Mouse (Mus musculus) hindbrain, embryonic 13.5 days (tissue): ENCODE results near the gene Palmd. TPM values are rescaled to one million over a fixed set of nuclear protein-coding genes. Genes with fewer than 3 reads are reported as not detected.

Experiments
- ATAC-seq: fragments of 200-750 bp; cut with Nextera tagmentation; 2 replicates; pipeline ENCODE4 v1.8.0; 2017; ENCODE audit warnings: moderate TSS enrichment; ENCODE audit not compliant: low FRiP score
- H3K27ac ChIP-seq: fragments of 300-500 bp; sonication (generic); 2 replicates; pipeline ENCODE4 v1.5.1; 2015; ENCODE audit warnings: inconsistent platforms, mild to moderate bottlenecking, moderate library complexity
- H3K27me3 ChIP-seq: fragments of 300-500 bp; sonication (generic); 2 replicates; pipeline ENCODE4 v1.6.1; 2015; ENCODE audit warnings: mild to moderate bottlenecking, inconsistent platforms
- H3K36me3 ChIP-seq: fragments of 300-500 bp; sonication (generic); 2 replicates; pipeline ENCODE4 v1.6.1; 2015; ENCODE audit warnings: mild to moderate bottlenecking, inconsistent platforms
- H3K4me1 ChIP-seq: fragments of 300-500 bp; sonication (generic); replicated peaks from 2 replicates; pipeline ENCODE4 v1.6.1; 2015; ENCODE audit warnings: inconsistent platforms
- H3K4me2 ChIP-seq: fragments of 300-500 bp; sonication (generic); 2 replicates; pipeline ENCODE4 v1.6.1; 2015; ENCODE audit warnings: inconsistent platforms, mild to moderate bottlenecking, moderate library complexity
- H3K4me3 ChIP-seq: fragments of 300-500 bp; sonication (generic); 2 replicates; pipeline ENCODE4 v1.5.1; 2015; ENCODE audit warnings: mild to moderate bottlenecking, inconsistent platforms
- H3K9ac ChIP-seq: fragments of 300-500 bp; sonication (generic); 2 replicates; pipeline ENCODE4 v1.6.1; 2015; ENCODE audit warnings: mild to moderate bottlenecking, inconsistent platforms
- H3K9me3 ChIP-seq: fragments of 300-500 bp; sonication (generic); 2 replicates; pipeline ENCODE4 v1.6.1; 2016; ENCODE audit warnings: inconsistent platforms
- WGBS: fragments of 180-500 bp; shearing (Covaris S2); methylation state at CpG from one replicate; pipeline ENCODE4 v1.1.7; 2015; 5-methylcytosine and 5-hydroxymethylcytosine counted together
- polyA plus RNA-seq: library from polyadenylated mRNA; unstranded; fragments of >200 nt; fragmentation: Nextera tagmentation; extraction: Ambion mirVana; gene quantifications from 2 replicates; pipeline ENCODE4 v1.2.1, GENCODE M21; 2015

The Palmd gene
- polyA plus RNA-seq, 1 experiment from 2014 or later: 7.5 TPM

GRCm38 (mm10) chr3:116981811-116982575 lies 13.2 kb upstream of the Palmd start:
- no peak overlapping the region for H3K4me3 ChIP-seq
- no peak overlapping the region for H3K4me2 ChIP-seq
- 73% methylated on average over 9 of the region's 9 CpGs for whole genome bisulfite sequencing
- peaks cover 6% of the 10 kb centered on the region for H3K9me3 ChIP-seq
- ATAC-seq: no peak
- peaks cover 7% of the 10 kb centered on the region; the same call in 1 of the 2 replicates for H3K4me1 ChIP-seq
- H3K27me3 ChIP-seq: no peaks in the 10 kb centered on the region
- no peak overlapping the region for H3K27ac ChIP-seq
- H3K36me3 ChIP-seq: no peaks in the 10 kb centered on the region
- no peak overlapping the region for H3K9ac ChIP-seq

DNA sequence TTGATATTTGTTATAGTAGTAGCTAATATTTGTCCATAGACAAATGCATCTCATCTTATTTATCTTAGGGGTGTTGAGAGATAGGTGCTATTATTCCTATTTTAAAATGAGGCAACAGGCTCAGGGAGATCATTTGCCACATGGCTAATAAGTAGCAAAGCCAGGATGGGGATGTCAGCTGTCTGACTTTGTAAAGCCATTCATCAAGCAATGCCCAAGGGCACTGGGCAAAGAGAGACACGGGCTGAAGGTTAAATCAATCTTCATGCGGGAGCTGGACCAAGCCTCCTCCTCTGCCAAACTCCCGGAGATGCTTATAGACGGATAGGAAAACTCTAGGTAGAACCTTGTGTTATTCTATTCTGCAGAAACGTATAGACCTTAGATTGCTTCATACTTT lies 999 bp upstream of the Palmd start:
- Histone ChIP-seq H3K4me3 (no peak overlapping the region), H3K36me3 (no peaks in the 10 kb centered on the region), H3K27me3 (0 out of 2 replicates have a peak, but pooled peaks cover 3% of the 10 kb centered on the region), H3K4me1 (peaks cover 9% of the 10 kb centered on the region), H3K27ac (no peak overlapping the region), H3K9me3 (no peaks in the 10 kb centered on the region), H3K9ac (no peak overlapping the region), H3K4me2 (0 out of 2 replicates have a peak overlapping the region, but pooled peaks have one; percentile 68)
- 45% methylated on average over 5 of the region's 5 CpGs for WGBS
- no peak for ATAC-seq

- no peak for ATAC-seq
- H3K36me3 ChIP-seq: no peaks in the 10 kb centered on the region
- H3K9me3 ChIP-seq: no peaks in the 10 kb centered on the region
- H3K27me3 ChIP-seq: 0 out of 2 replicates have a peak, but pooled peaks cover 3% of the 10 kb centered on the region
- 24% methylated on average over 5 of the region's 5 CpGs for WGBS
- H3K4me2 ChIP-seq: peak overlapping the region; percentile 68
- peak overlapping the region; percentile 46 for H3K4me3 ChIP-seq
- peak overlapping the region; percentile 79 for H3K27ac ChIP-seq
- peaks cover 9% of the 10 kb centered on the region for H3K4me1 ChIP-seq
- H3K9ac ChIP-seq: no peak overlapping the region
These were observed 216 bp upstream of the Palmd start for GRCm38 (mm10) chr3:116969003-116969402.

DNA sequence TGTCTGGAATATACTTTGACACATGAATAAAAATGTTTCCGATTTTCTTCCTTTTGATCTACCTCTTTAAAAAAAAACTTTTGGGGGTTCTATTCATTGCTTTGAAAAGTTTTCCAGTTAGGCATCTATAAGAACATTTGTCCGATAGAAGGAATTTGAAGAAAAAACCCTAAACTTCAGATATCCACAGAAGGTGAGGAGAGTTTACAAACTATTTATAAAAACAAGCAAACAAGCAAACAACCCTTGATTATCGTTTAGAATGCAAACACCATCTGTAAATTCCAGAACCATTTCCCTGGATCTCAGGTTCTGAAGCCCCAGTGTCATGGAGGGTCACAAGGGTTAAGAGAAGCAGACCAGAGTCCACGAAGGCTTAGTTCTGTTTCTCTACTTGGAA lies 820 bp downstream of the Palmd start, which contains the start of gene 4930455H04Rik:
Gene 4930455H04Rik, plus strand, starts transcription at position 301 of the 400 bp plus-strand sequence.
- ATAC-seq: no peak
- H3K4me1 ChIP-seq: peaks cover 9% of the 10 kb centered on the region
- WGBS: 73% methylated on average over 4 of the region's 4 CpGs
- peak within 1 kb of the TSS; percentile 79 for H3K27ac ChIP-seq
- peak within 1 kb of the TSS; percentile 68 for H3K4me2 ChIP-seq
- H3K9me3 ChIP-seq: no peaks in the 10 kb centered on the region
- peak within 1 kb of the TSS; percentile 46 for H3K4me3 ChIP-seq
- 0 out of 2 replicates have a peak, but pooled peaks cover 3% of the 10 kb centered on the region for H3K27me3 ChIP-seq
- peak within 1 kb of the TSS; percentile 71 for H3K9ac ChIP-seq
- no peaks in the 10 kb centered on the region for H3K36me3 ChIP-seq

- 0 out of 2 replicates have a peak, but pooled peaks cover 3% of the 10 kb centered on the region for H3K27me3 ChIP-seq
- ATAC-seq: no peak
These were observed 1.4 kb downstream of the Palmd start for GRCm38 (mm10) chr3:116967436-116967835.

GRCm38 (mm10) chr3:116966800-116967199 lies 2.0 kb downstream of the Palmd start:
- Histone ChIP-seq H3K27me3 (0 out of 2 replicates have a peak, but pooled peaks cover 3% of the 10 kb centered on the region), H3K36me3 (no peaks in the 10 kb centered on the region), H3K9me3 (no peaks in the 10 kb centered on the region), H3K9ac (no peak overlapping the region), H3K4me3 (0 out of 2 replicates have a peak overlapping the region, but pooled peaks have one; percentile 0), H3K4me2 (peak overlapping the region; percentile 30; the same call in 1 of the 2 replicates), H3K27ac (no peak overlapping the region), H3K4me1 (peaks cover 9% of the 10 kb centered on the region)
- ATAC-seq: no peak
- WGBS: 63% methylated on average over 6 of the region's 6 CpGs

More at GRCm38 (mm10) chr3:116967436-116967835, 1.4 kb downstream of the Palmd start:
- no peak overlapping the region for H3K27ac ChIP-seq
- H3K4me3 ChIP-seq: no peak overlapping the region
- H3K9me3 ChIP-seq: no peaks in the 10 kb centered on the region
- no peaks in the 10 kb centered on the region for H3K36me3 ChIP-seq
- peaks cover 9% of the 10 kb centered on the region for H3K4me1 ChIP-seq
- WGBS: 86% methylated on average over 6 of the region's 6 CpGs
- H3K9ac ChIP-seq: no peak overlapping the region
- H3K4me2 ChIP-seq: peak overlapping the region; percentile 30

DNA sequence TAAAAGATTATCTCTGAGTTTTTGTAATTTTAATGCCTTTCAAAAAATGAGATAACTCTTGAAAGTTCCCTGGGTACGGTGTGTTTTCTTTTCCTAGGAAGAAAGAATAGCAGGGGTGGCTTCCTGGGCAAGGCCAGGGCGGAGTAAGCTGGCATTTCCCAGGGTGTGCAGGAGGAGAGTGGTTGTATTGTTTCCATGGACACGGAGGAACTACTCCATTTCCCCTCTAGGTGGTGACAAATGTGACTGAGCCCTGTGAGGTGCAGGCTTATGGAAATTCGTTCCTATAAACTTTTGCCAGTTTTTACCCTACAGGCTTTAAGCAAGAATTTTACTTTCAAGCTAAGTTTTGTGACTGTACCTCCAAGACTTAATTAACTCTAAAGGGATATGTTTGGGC lies 2.6 kb downstream of the Palmd start:
- ATAC-seq: peak; percentile 72
- Histone ChIP-seq H3K27ac (no peak overlapping the region), H3K4me1 (peaks cover 9% of the 10 kb centered on the region), H3K4me2 (no peak overlapping the region), H3K27me3 (0 out of 2 replicates have a peak, but pooled peaks cover 3% of the 10 kb centered on the region), H3K9me3 (no peaks in the 10 kb centered on the region), H3K4me3 (no peak overlapping the region), H3K36me3 (no peaks in the 10 kb centered on the region), H3K9ac (no peak overlapping the region)
- WGBS: 23% methylated on average over 4 of the region's 4 CpGs

DNA sequence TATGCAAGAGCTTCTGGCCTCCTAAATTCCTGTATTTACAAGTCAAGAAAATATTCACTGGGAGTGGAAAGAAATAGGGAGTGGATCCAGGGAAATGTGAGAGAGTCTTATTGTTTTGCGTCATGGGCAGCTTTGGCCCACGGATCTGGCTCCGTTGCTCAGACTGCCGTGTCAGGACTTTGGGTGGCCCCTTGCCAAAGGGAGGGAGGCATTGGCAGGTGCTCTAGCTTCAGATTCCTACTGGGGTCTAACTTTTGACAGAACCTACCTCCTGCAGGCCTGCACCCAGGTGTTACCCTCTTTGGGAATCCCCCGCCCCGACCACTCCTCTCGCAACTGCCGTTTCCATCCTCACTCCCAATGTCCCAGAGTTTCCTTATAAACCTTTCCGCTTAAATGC lies 4.4 kb downstream of the Palmd start:
- H3K4me3 ChIP-seq: no peak overlapping the region
- no peaks in the 10 kb centered on the region for H3K36me3 ChIP-seq
- H3K4me2 ChIP-seq: no peak overlapping the region
- peaks cover 9% of the 10 kb centered on the region for H3K4me1 ChIP-seq
- ATAC-seq: no peak
- 0 out of 2 replicates have a peak, but pooled peaks cover 3% of the 10 kb centered on the region for H3K27me3 ChIP-seq
- H3K9ac ChIP-seq: no peak overlapping the region
- no peak overlapping the region for H3K27ac ChIP-seq
- H3K9me3 ChIP-seq: no peaks in the 10 kb centered on the region
- 93% methylated on average over 9 of the region's 9 CpGs for WGBS

DNA sequence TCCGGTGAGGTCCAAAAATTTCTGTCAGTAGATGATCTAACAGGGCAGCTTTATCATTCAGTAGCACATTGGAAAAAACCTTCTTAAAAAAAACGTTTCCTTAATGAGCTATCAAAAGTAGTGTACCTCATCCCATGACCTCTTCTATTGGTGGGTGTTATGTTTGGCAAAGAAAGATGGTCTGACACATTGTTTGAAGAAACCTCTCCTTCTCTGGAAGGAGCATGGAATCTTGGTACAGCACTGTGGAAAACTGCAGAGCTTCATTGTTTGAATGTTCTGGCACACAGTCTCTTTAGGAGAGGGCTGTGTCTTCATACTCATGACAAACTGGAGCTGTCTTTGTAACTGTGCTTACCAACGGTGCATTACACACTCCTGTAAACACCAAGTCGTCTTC lies 5.6 kb downstream of the Palmd start:
- Histone ChIP-seq H3K9me3 (no peaks in the 10 kb centered on the region), H3K27ac (no peak overlapping the region), H3K4me2 (no peak overlapping the region), H3K9ac (no peak overlapping the region), H3K36me3 (no peaks in the 10 kb centered on the region), H3K4me1 (peaks cover 5% of the 10 kb centered on the region), H3K27me3 (0 out of 2 replicates have a peak, but pooled peaks cover 3% of the 10 kb centered on the region), H3K4me3 (no peak overlapping the region)
- ATAC-seq: no peak
- WGBS: 79% methylated on average over 4 of the region's 4 CpGs

DNA sequence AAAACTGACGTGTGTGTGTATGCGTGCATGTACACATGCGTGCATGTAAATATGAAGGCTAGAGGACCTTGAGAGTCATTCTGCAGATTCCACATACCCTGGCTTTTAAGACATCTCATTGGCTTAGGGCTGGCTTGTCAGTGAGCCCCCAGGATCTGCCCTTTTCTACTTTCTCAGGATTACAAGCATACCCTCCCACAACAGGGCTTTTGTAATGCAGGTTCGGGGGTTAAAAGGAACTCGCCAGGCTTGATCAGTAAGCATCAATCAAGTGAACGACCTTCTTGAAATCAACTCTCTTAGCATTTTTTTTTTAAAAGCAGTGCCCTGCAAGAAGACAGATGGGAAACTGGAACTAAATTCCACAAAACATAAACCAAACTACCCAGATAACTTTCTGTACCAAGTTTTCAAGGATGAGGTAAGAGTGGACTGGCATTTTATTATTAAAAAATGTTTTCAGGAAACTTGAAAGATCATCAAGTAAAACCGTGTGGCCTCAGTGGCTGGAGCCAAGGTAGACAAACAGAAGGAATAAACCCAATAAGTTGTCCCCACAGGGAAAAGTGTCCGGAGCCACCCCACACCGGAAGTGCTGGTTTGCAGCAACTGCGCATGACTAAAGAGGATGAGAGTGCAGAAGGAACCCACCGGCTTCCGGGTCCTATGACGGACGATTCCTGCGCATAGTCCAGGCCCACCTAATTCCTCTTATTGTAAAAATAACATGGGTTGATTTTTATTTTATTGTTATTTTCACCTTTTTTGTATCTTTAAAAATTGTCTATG lies 7.2 kb downstream of the Palmd start:
- H3K4me1 ChIP-seq: no peaks in the 10 kb centered on the region
- no peak overlapping the region for H3K4me2 ChIP-seq
- no peaks in the 10 kb centered on the region for H3K9me3 ChIP-seq
- H3K36me3 ChIP-seq: no peaks in the 10 kb centered on the region
- 64% methylated on average over 15 of the region's 15 CpGs for WGBS
- no peak overlapping the region for H3K9ac ChIP-seq
- H3K4me3 ChIP-seq: no peak overlapping the region
- no peak for ATAC-seq
- H3K27ac ChIP-seq: no peak overlapping the region
- H3K27me3 ChIP-seq: no peaks in the 10 kb centered on the region

- H3K4me3 ChIP-seq: no peak overlapping the region
- H3K4me2 ChIP-seq: no peak overlapping the region
- H3K36me3 ChIP-seq: no peaks in the 10 kb centered on the region
- no peaks in the 10 kb centered on the region for H3K9me3 ChIP-seq
- ATAC-seq: no peak
- H3K27me3 ChIP-seq: no peaks in the 10 kb centered on the region
- 68% methylated on average over 2 of the region's 2 CpGs for WGBS
- H3K9ac ChIP-seq: no peak overlapping the region
- H3K4me1 ChIP-seq: no peaks in the 10 kb centered on the region
- no peak overlapping the region for H3K27ac ChIP-seq
These were observed 8.4 kb downstream of the Palmd start for GRCm38 (mm10) chr3:116960414-116960813.

GRCm38 (mm10) chr3:116955061-116955460 lies 13.7 kb downstream of the Palmd start:
- no peak overlapping the region for H3K27ac ChIP-seq
- H3K4me3 ChIP-seq: no peak overlapping the region
- no peaks in the 10 kb centered on the region for H3K4me1 ChIP-seq
- no peaks in the 10 kb centered on the region for H3K9me3 ChIP-seq
- no peak for ATAC-seq
- H3K36me3 ChIP-seq: no peaks in the 10 kb centered on the region
- 75% methylated on average over 6 of the region's 6 CpGs for WGBS
- H3K9ac ChIP-seq: no peak overlapping the region
- H3K27me3 ChIP-seq: no peaks in the 10 kb centered on the region
- H3K4me2 ChIP-seq: no peak overlapping the region
